Mouse (Mus musculus) c-Kit-negative CD71-positive TER-119-positive erythroid progenitor cells, embryonic 14.5 days (primary cell): ENCODE measurements at regions not wholly inside any gene's neighbourhood (a gene's known extent, or its start where the extent isn't known, plus 50 kb on each side); places are given as distances from the start of the nearest gene placed in this dataset.

Source experiments
- DNase-seq: peaks from one replicate; pipeline ENCODE4 v3.0.0-alpha.2; 2013; ENCODE audit warnings: low read depth, low spot score

DNA sequence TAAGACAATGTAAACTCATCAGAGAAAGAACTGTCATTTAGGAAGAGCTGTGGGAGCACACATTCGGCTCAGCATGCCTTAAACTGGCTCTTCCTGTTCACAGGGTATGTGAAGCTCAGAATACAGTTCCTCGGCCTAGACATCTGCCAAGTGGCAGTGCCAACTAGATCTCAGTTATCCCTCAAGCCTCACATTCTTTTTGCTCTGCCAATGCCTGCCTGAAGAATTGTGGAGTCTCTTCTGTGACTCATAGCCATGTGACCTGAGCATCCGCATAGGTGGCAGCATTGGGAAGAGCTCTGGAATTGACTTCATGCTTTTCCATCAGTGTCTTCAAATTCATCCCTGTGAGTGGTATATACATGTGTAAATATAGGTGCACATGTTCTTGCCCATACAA, 59.7 kb downstream of the Prlhr start:
- DNase-seq = no peak

DNA sequence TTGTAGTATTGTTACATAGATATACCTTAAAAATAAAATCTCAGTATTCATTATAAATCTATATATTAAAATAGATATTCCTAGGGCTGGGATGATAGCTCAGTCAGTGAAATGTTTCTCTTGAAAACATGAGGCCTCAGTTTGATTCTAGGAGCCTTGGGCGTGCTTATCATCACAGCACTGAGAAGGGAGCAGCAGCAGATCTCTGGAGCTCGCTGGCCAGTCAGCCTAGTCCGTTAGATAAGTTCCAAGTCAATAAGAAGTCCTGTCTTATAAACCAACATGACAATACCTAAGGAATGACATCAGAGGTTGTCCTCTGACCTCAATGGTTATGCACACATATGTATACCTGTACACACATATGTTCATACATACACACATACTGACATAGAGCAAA, 68.7 kb downstream of the Prlhr start:
- no peak for DNase-seq

DNA sequence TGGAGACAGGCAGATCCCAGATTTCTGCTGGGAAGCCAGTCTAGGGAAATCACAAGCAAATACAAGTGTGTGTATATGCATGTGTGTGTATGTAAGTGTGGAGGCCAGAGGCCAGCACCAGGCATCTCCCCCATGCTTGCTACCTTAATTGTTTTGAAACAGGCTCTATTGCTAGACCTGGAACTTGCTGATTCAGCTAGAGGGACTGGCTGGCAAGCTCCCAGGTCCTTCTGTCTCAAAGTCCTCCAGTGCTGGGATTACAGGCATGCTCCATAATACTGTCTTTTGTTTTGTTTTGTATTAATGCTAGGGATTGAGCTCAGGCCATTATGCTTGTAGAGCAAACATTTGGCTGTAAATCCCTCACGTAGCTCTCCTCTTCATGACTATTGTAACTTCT, 70.4 kb downstream of the Prlhr start:
- no peak for DNase-seq

GRCm38 (mm10) chr19:60396604-60397003, 71.5 kb downstream of the Prlhr start:
- DNase-seq = no peak

- no peak for DNase-seq
Measured at GRCm38 (mm10) chr19:60386563-60387241, 81.4 kb downstream of the Prlhr start.

- no peak for DNase-seq
Measured at GRCm38 (mm10) chr19:60384721-60385120, 83.4 kb downstream of the Prlhr start.

DNA sequence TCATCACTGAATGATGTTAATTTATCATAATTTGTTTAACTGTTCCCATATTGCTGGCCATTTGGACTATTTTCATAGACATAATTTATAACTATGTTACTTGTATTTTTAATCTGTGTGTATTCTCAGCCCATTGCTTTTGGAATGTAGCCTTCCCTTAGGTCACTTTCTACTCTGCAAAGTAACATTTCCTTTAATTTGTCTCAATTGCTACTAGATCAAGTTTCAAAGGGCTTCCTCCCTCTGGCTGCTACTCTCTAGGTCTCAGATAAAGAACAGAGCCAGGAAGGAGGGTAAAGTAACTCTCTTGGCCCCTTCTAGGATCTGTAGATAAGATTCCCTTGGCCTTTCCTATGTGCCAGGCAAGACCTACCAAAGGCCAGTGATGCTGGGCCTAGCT, 85.4 kb downstream of the Prlhr start:
- no peak for DNase-seq

- no peak for DNase-seq
Measured at GRCm38 (mm10) chr19:60379030-60379605, 89.0 kb downstream of the Prlhr start.

DNA sequence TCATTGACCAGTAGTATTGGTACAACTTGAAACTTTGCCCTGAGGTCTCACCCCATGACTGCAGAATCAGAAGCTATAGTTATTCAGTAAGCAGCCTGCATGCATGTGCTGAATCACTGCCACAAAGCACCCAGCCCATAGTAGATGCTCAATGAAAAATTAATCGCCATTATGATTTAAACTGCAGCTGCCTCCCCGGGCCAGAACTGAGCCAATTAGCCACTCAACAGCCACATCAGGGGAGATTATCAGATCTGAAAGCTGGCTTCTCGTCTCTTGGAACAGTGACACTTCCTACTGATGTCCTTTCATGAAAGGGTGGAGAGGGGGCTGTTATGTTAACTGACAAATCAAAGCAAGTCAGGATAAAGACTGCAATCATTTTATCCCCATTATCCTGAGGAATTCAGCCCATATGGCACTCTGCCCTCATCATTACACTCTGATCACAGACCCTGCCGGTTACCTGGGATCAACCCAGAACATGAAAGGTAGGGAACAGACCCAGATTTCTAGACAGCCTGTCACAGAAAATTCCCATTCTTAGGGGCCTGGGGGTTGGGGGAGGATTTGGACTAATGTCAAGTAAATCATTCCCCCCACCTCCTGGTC, 104.0 kb downstream of the Prlhr start:
- DNase-seq = no peak

- DNase-seq = no peak
Measured at GRCm38 (mm10) chr19:60344911-60345310, 118.4 kb upstream of the Fam204a start.

DNA sequence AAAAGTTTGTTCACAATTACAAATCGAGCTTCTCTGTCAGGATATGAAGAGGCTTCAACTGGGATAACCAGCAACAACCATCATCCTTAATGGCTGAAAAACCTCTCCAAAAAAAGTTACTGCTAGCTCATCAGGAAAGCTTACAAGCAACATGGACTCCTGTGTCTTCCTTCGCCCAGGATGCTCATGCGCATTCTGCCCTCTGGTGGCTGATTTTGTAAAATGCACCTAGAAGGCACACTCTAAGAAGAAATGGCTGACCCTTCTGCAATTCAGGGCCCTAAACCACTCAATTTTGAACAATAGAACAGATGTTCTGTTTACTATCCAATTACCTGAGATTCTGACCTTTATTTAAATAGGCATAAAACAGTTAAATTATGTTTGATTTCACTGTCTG, 115.0 kb upstream of the Fam204a start:
- DNase-seq = no peak

GRCm38 (mm10) chr19:60340234-60340633, 113.7 kb upstream of the Fam204a start:
- DNase-seq = no peak

DNA sequence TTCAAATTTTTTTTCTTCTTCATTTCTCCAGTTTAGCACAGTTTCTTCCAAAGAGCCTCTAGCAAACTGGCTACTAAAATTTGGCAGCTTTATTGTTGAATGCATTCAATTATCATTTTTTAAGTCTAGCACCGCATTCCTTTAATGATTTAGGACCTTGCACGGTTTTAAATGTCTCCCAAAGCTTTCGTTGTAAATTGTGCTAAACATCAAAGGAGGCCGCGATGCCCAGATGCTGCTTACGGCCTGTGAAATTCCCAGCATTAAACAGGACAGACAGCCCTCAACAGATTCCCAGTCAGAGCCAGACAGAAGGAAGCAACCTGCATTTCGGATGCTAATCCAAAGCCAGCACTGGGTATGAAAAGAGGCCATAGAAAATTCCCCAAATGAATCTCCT, 108.0 kb upstream of the Fam204a start:
- DNase-seq = no peak

- DNase-seq = no peak
Measured at GRCm38 (mm10) chr19:60328295-60328694, 101.8 kb upstream of the Fam204a start.

DNA sequence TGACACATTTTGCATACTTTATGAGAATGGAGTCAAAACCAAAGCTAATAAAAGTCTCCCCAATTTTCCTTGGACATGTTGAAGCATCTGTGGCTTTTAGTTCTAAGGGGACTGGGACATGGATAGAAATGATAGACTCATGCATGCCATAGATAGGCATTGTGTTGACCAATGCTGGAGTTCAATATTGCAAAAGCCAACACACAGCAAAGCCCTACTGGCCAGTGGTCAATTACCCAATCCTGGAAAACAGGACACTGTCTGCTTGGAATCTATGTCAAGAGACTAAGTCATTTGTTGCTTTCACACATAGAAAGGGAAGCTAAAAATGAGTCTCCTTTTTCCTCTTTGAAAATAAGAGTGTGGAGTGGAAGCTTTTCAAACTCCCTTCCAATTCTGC, 99.1 kb upstream of the Fam204a start:
- DNase-seq = no peak

DNA sequence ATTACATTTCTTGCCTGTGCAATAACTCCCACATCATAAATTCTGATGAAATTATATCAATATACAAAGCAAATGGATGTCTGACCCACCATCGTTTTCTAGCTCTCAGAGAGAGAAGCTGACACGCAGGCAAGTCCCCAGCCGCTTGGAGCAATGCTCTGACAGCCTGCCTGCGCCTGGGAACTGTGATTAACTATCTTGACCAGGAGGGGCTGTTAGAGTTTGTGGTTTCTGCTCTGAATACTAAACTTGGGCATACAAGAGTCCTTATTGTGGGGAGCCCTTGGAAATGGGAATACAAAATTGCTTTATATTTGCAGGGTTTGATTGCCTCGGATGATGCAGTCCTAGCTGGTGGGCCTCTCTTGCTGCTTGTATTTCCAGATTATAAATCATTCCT, 98.6 kb upstream of the Fam204a start:
- no peak for DNase-seq

DNA sequence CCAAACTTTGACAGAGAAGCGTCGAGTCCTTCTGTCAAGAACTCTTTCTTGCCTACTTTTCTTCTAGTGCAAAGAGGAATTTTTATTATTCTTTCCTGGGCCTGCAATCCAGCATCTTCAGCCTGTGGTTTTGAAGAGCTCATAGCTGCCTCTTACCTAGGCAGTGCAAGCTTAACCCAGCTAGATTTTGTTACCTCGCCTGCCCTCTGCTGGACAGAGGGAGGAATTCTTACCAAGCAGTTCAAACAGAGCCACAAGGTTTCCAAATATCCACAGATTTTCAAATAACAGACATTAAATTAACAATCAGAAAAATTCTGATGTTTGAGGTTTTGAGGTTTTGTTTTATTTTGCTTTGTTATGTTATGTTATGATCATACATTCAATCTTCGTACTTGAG, 84.1 kb upstream of the Fam204a start:
- peak; percentile 4 for DNase-seq

DNA sequence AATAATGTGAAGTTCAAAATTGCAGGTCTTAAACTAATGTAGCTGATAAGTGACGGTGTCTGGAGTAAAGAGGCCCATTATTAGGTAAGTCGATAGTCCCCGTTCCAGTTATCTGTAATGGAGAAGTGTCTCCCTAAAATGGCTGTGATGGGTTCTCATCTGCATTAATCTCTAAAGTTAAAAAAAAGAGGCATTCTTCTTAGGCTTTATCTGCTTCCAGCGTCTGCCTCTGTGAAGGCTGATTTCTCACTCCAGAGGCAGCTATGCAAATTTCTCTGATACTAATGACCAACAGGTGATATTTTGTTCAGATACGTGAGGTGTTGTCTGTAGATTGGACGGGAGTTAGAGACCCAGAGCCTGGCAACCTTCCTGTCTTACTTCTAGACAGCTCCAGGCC, 75.9 kb upstream of the Fam204a start:
- DNase-seq = no peak

DNA sequence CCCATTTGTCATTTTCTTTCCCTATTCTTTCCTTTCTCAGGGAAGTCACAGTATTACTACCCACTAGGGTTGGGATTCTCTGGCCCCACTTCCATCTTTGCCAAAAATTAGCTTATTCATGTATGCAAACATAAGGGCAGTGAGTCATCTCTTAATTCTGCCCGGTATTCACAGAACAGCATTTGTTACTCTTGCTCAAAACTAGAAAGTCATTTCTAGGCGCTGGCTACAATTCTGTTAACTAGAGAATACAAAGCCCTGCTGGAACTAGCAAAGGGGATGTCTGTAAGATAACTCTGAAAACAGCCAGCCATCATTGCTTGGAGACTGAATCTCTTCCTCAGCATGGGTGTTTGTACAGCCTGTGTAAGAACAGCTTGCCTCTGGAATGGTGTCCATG, 74.4 kb upstream of the Fam204a start:
- DNase-seq = no peak

DNA sequence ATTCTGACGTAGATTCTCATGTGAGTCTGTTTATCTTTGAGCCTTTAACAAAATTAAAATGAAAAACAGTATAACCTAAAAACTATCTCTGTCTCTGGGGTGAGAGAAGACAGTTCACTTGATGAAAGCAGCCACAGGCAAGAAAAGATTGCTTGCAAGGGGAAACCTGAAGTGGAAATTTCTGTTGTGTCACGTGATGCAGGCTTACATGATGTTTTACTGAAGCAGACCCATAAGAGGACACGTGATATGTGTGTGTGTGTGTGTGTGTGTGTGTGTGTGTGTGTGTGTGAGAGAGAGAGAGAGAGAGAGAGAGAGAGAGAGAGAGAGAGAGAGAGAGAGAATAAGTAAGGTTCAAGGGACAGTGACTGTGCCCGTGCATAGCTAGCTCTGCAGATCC, 63.7 kb upstream of the Fam204a start:
- no peak for DNase-seq

GRCm38 (mm10) chr19:60286810-60287396, 60.4 kb upstream of the Fam204a start:
- no peak for DNase-seq

DNA sequence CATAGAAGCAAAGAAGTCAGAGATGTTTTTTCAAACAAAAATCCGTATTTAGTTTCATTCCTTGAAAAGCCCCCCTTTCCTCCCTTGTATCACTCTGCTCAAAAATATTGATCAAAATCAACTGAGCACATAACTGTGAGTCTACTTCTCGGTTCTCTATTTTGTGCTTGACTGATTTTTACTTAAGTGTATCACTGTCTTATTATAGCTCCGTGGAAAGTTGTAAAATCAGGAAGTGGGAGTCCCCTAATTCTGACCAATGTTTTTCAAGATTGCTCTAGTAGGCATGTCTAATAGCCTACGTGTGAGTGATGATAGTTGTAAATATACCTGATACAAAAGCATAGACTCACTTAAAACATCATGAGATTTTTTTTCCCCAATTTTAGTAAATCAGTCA, 58.4 kb upstream of the Fam204a start:
- no peak for DNase-seq
